Mouse (Mus musculus) embryonic facial prominence, embryonic 13.5 days (tissue): ENCODE measurements around the gene Ang. TPM values are rescaled to one million over a fixed set of nuclear protein-coding genes. Genes with fewer than 3 reads are reported as not detected.

ENCODE experiments used
- ATAC-seq: fragments of 200-750 bp; cut with Nextera tagmentation; 2 replicates; pipeline ENCODE4 v1.8.0; 2017; ENCODE audit warnings: low read depth; ENCODE audit not compliant: insufficient number of reproducible peaks, insufficient read depth, low FRiP score, low TSS enrichment
- H3K27ac ChIP-seq: fragments of 300-500 bp; sonication (generic); 2 replicates; pipeline ENCODE4 v1.5.1; 2015; ENCODE audit warnings: moderate library complexity, mild to moderate bottlenecking, inconsistent platforms
- H3K27me3 ChIP-seq: fragments of 300-500 bp; sonication (generic); 2 replicates; pipeline ENCODE4 v1.6.1; 2015; ENCODE audit warnings: mild to moderate bottlenecking, inconsistent platforms
- H3K36me3 ChIP-seq: fragments of 300-500 bp; sonication (generic); 2 replicates; pipeline ENCODE4 v1.6.1; 2015; ENCODE audit warnings: mild to moderate bottlenecking, inconsistent platforms
- H3K4me1 ChIP-seq: fragments of 300-500 bp; sonication (generic); 2 replicates; pipeline ENCODE4 v1.6.1; 2015; ENCODE audit warnings: inconsistent platforms
- H3K4me2 ChIP-seq: fragments of 300-500 bp; sonication (generic); 2 replicates; pipeline ENCODE4 v1.6.1; 2015; ENCODE audit warnings: moderate library complexity, mild to moderate bottlenecking, inconsistent platforms
- H3K4me3 ChIP-seq: fragments of 300-500 bp; sonication (generic); 2 replicates; pipeline ENCODE4 v1.5.1; 2015; ENCODE audit warnings: mild to moderate bottlenecking, inconsistent platforms
- H3K9ac ChIP-seq: fragments of 300-500 bp; sonication (generic); 2 replicates; pipeline ENCODE4 v1.6.1; 2015; ENCODE audit warnings: mild to moderate bottlenecking, inconsistent platforms
- H3K9me3 ChIP-seq: fragments of 300-500 bp; sonication (generic); 2 replicates; pipeline ENCODE4 v1.6.1; 2016; ENCODE audit warnings: inconsistent platforms
- WGBS: fragments of 180-500 bp; shearing (Covaris S2); methylation state at CpG from one replicate; pipeline ENCODE4 v1.1.7; 2015; ENCODE audit warnings: mixed read lengths; 5-methylcytosine and 5-hydroxymethylcytosine counted together
- polyA plus RNA-seq: library from polyadenylated mRNA; unstranded; fragments of >200 nt; fragmentation: Nextera tagmentation; extraction: Ambion mirVana; gene quantifications from 2 replicates; pipeline ENCODE4 v1.2.1, GENCODE M21; 2015

The Ang gene
- polyA plus RNA-seq, 1 experiment from 2014 or later = 4.6 TPM

GRCm38 (mm10) chr14:51104366-51104765 is 13.4 kb downstream of the Ang start:
- Histone ChIP-seq H3K4me2 (no peak overlapping the region), H3K27ac (no peak overlapping the region), H3K36me3 (no peaks in the 10 kb centered on the region), H3K9ac (no peak overlapping the region), H3K4me3 (no peak overlapping the region), H3K4me1 (no peaks in the 10 kb centered on the region), H3K27me3 (no peaks in the 10 kb centered on the region), H3K9me3 (no peaks in the 10 kb centered on the region; the same call in 1 of the 2 replicates)
- ATAC-seq = no peak
- 83% methylated on average over 2 of the region's 2 CpGs for WGBS

GRCm38 (mm10) chr14:51106449-51106967 is 15.6 kb downstream of the Ang start:
- Histone ChIP-seq H3K9me3 (no peaks in the 10 kb centered on the region; the same call in 1 of the 2 replicates), H3K4me3 (no peak overlapping the region), H3K4me2 (no peak overlapping the region), H3K36me3 (no peaks in the 10 kb centered on the region), H3K27me3 (no peaks in the 10 kb centered on the region), H3K27ac (no peak overlapping the region), H3K4me1 (no peaks in the 10 kb centered on the region), H3K9ac (no peak overlapping the region)
- ATAC-seq = no peak

GRCm38 (mm10) chr14:51111966-51112365 is 21.0 kb downstream of the Ang start:
- 63% methylated on average over 3 of the region's 3 CpGs for WGBS
- no peaks in the 10 kb centered on the region for H3K36me3 ChIP-seq
- no peak for ATAC-seq

GRCm38 (mm10) chr14:51113476-51113875 is 22.5 kb downstream of the Ang start:
- no peaks in the 10 kb centered on the region for H3K36me3 ChIP-seq
- H3K9me3 ChIP-seq = no peaks in the 10 kb centered on the region; the same call in 1 of the 2 replicates
- H3K4me3 ChIP-seq = no peak overlapping the region
- peak overlapping the region; percentile 36 for H3K4me2 ChIP-seq
- WGBS = 25% methylated on average over 9 of the region's 9 CpGs
- no peak overlapping the region for H3K9ac ChIP-seq
- ATAC-seq = no peak
- H3K27me3 ChIP-seq = no peaks in the 10 kb centered on the region
- H3K4me1 ChIP-seq = no peaks in the 10 kb centered on the region
- no peak overlapping the region for H3K27ac ChIP-seq

More at GRCm38 (mm10) chr14:51111966-51112365, 21.0 kb downstream of the Ang start:
- H3K27ac ChIP-seq = no peak overlapping the region
- no peaks in the 10 kb centered on the region for H3K27me3 ChIP-seq
- no peak overlapping the region for H3K4me3 ChIP-seq
- no peak overlapping the region for H3K4me2 ChIP-seq
- no peaks in the 10 kb centered on the region; the same call in 1 of the 2 replicates for H3K9me3 ChIP-seq
- no peaks in the 10 kb centered on the region for H3K4me1 ChIP-seq
- H3K9ac ChIP-seq = no peak overlapping the region

GRCm38 (mm10) chr14:51113916-51114560 is 23.1 kb downstream of the Ang start, which contains the start of gene Eddm3b:
Gene Eddm3b (plus strand): TSS chr14:51114426.
- no peak within 1 kb of the TSS for H3K9ac ChIP-seq
- no peaks in the 10 kb centered on the region; the same call in 1 of the 2 replicates for H3K9me3 ChIP-seq
- no peaks in the 10 kb centered on the region for H3K36me3 ChIP-seq
- no peak within 1 kb of the TSS for H3K27ac ChIP-seq
- no peaks in the 10 kb centered on the region for H3K27me3 ChIP-seq
- no peak within 1 kb of the TSS for H3K4me3 ChIP-seq
- no peaks in the 10 kb centered on the region for H3K4me1 ChIP-seq
- 25% methylated on average over 12 of the region's 12 CpGs for WGBS
- no peak for ATAC-seq
- peak within 1 kb of the TSS; percentile 36 for H3K4me2 ChIP-seq

GRCm38 (mm10) chr14:51125684-51126083 is 34.7 kb downstream of the Ang start:
- Histone ChIP-seq H3K27ac (no peak overlapping the region), H3K4me2 (no peak overlapping the region), H3K27me3 (no peaks in the 10 kb centered on the region), H3K4me3 (no peak overlapping the region), H3K9ac (no peak overlapping the region), H3K4me1 (0 out of 2 replicates have a peak, but pooled peaks cover 3% of the 10 kb centered on the region), H3K9me3 (no peaks in the 10 kb centered on the region), H3K36me3 (no peaks in the 10 kb centered on the region)
- no peak for ATAC-seq
- 83% methylated on average over 6 of the region's 6 CpGs for WGBS

GRCm38 (mm10) chr14:51127648-51128258 is 36.8 kb downstream of the Ang start:
- H3K27ac ChIP-seq = no peak overlapping the region
- no peak overlapping the region for H3K4me2 ChIP-seq
- WGBS = 65% methylated on average over 2 of the region's 2 CpGs
- no peaks in the 10 kb centered on the region for H3K36me3 ChIP-seq
- no peak overlapping the region for H3K9ac ChIP-seq
- no peaks in the 10 kb centered on the region for H3K9me3 ChIP-seq
- no peaks in the 10 kb centered on the region for H3K4me1 ChIP-seq
- no peaks in the 10 kb centered on the region for H3K27me3 ChIP-seq
- H3K4me3 ChIP-seq = no peak overlapping the region
- no peak; the same call in 1 of the 2 replicates for ATAC-seq

- no peak overlapping the region for H3K9ac ChIP-seq
- H3K36me3 ChIP-seq = no peaks in the 10 kb centered on the region
- no peaks in the 10 kb centered on the region for H3K4me1 ChIP-seq
- H3K9me3 ChIP-seq = no peaks in the 10 kb centered on the region
- ATAC-seq = no peak
- H3K27me3 ChIP-seq = no peaks in the 10 kb centered on the region
- H3K4me2 ChIP-seq = no peak overlapping the region
- no peak overlapping the region for H3K4me3 ChIP-seq
- no peak overlapping the region for H3K27ac ChIP-seq
- WGBS = 80% methylated on average over 9 of the region's 9 CpGs
Observed at GRCm38 (mm10) chr14:51128775-51129623, 38.0 kb downstream of the Ang start.

- H3K9ac ChIP-seq = no peak overlapping the region
- no peaks in the 10 kb centered on the region for H3K9me3 ChIP-seq
- no peak overlapping the region for H3K4me3 ChIP-seq
- 64% methylated on average over 4 of the region's 4 CpGs for WGBS
- no peak overlapping the region for H3K27ac ChIP-seq
- H3K4me1 ChIP-seq = no peaks in the 10 kb centered on the region
- H3K4me2 ChIP-seq = no peak overlapping the region
- no peaks in the 10 kb centered on the region for H3K36me3 ChIP-seq
- no peaks in the 10 kb centered on the region for H3K27me3 ChIP-seq
- ATAC-seq = no peak
Observed at GRCm38 (mm10) chr14:51129624-51129975, 38.6 kb downstream of the Ang start.

- H3K4me3 ChIP-seq = no peak overlapping the region
- no peaks in the 10 kb centered on the region for H3K4me1 ChIP-seq
- ATAC-seq = no peak
- 89% methylated on average over 9 of the region's 9 CpGs for whole genome bisulfite sequencing
- no peaks in the 10 kb centered on the region for H3K9me3 ChIP-seq
- H3K27ac ChIP-seq = no peak overlapping the region
- H3K27me3 ChIP-seq = no peaks in the 10 kb centered on the region
- no peak overlapping the region for H3K4me2 ChIP-seq
- no peak overlapping the region for H3K9ac ChIP-seq
- no peaks in the 10 kb centered on the region for H3K36me3 ChIP-seq
Observed at GRCm38 (mm10) chr14:51130315-51130940, 39.5 kb downstream of the Ang start.

- Histone ChIP-seq H3K9ac (no peak overlapping the region), H3K27me3 (no peaks in the 10 kb centered on the region), H3K9me3 (no peaks in the 10 kb centered on the region), H3K36me3 (no peaks in the 10 kb centered on the region), H3K4me1 (no peaks in the 10 kb centered on the region), H3K4me3 (no peak overlapping the region), H3K27ac (no peak overlapping the region), H3K4me2 (no peak overlapping the region)
- WGBS = 74% methylated on average over 7 of the region's 7 CpGs
- no peak for ATAC-seq
Observed at GRCm38 (mm10) chr14:51131086-51131815, 40.3 kb downstream of the Ang start.
